Mouse (Mus musculus): ENCODE data around the gene Siglecg. TPM values are rescaled to one million over a fixed set of nuclear protein-coding genes. Genes with fewer than 3 reads are reported as not detected.
"Not testable (repeated sequence)": the region's sequence is repeated elsewhere in the genome, so short reads cannot be mapped to it uniquely, and the experiment has no call there.

Gene Siglecg
- 3.0 and 6.3 TPM in 2 replicates for total RNA-seq (2017)

GRCm38 (mm10) chr7:43408131-43408553 is at the start of gene Siglecg:
TSS of gene Siglecg (plus strand) at chr7:43408204.
- peak; percentile 87 to 90 for ATAC-seq (replicated peaks in 1 of 2; ENCODE audit: insufficient read depth in 1 of 2, low FRiP score in 2 of 2, low TSS enrichment in 1 of 2, low read depth in 1 of 2, poor library complexity in 2 of 2, severe bottlenecking in 2 of 2)

GRCm38 (mm10) chr7:43358556-43358955 is 49.4 kb upstream of the Siglecg start:
- no peak for ATAC-seq (replicated peaks in 1 of 2; ENCODE audit: insufficient read depth in 1 of 2, low FRiP score in 2 of 2, low TSS enrichment in 1 of 2, low read depth in 1 of 2, poor library complexity in 2 of 2, severe bottlenecking in 2 of 2)

- ATAC-seq (replicated peaks in 1 of 2; ENCODE audit: insufficient read depth in 1 of 2, low FRiP score in 2 of 2, low TSS enrichment in 1 of 2, low read depth in 1 of 2, poor library complexity in 2 of 2, severe bottlenecking in 2 of 2): no peak
These were observed 46.6 kb upstream of the Siglecg start for GRCm38 (mm10) chr7:43361442-43361841.

GRCm38 (mm10) chr7:43362021-43362420 is 46.0 kb upstream of the Siglecg start:
- no peak for ATAC-seq (replicated peaks in 1 of 2; ENCODE audit: insufficient read depth in 1 of 2, low FRiP score in 2 of 2, low TSS enrichment in 1 of 2, low read depth in 1 of 2, poor library complexity in 2 of 2, severe bottlenecking in 2 of 2)

GRCm38 (mm10) chr7:43378226-43378625 is 29.8 kb upstream of the Siglecg start:
- ATAC-seq (replicated peaks in 1 of 2; ENCODE audit: insufficient read depth in 1 of 2, low FRiP score in 2 of 2, low TSS enrichment in 1 of 2, low read depth in 1 of 2, poor library complexity in 2 of 2, severe bottlenecking in 2 of 2): peak; percentile 92 to 93

- ATAC-seq (replicated peaks in 1 of 2; ENCODE audit: insufficient read depth in 1 of 2, low FRiP score in 2 of 2, low TSS enrichment in 1 of 2, low read depth in 1 of 2, poor library complexity in 2 of 2, severe bottlenecking in 2 of 2): peak; percentile 83 to 88
These were observed 15.5 kb upstream of the Siglecg start for GRCm38 (mm10) chr7:43392349-43393121.

GRCm38 (mm10) chr7:43399501-43399900 is 8.5 kb upstream of the Siglecg start:
- ATAC-seq (replicated peaks in 1 of 2; ENCODE audit: insufficient read depth in 1 of 2, low FRiP score in 2 of 2, low TSS enrichment in 1 of 2, low read depth in 1 of 2, poor library complexity in 2 of 2, severe bottlenecking in 2 of 2): no peak

- no peak for ATAC-seq (replicated peaks in 1 of 2; ENCODE audit: insufficient read depth in 1 of 2, low FRiP score in 2 of 2, low TSS enrichment in 1 of 2, low read depth in 1 of 2, poor library complexity in 2 of 2, severe bottlenecking in 2 of 2)
These were observed 5.3 kb upstream of the Siglecg start for GRCm38 (mm10) chr7:43402718-43403117.

GRCm38 (mm10) chr7:43407573-43407972 is 431 bp upstream of the Siglecg start:
- ATAC-seq (replicated peaks in 1 of 2; ENCODE audit: insufficient read depth in 1 of 2, low FRiP score in 2 of 2, low TSS enrichment in 1 of 2, low read depth in 1 of 2, poor library complexity in 2 of 2, severe bottlenecking in 2 of 2): no peak; a peak in 1 of 4 replicates

- no peak for ATAC-seq (replicated peaks in 1 of 2; ENCODE audit: insufficient read depth in 1 of 2, low FRiP score in 2 of 2, low TSS enrichment in 1 of 2, low read depth in 1 of 2, poor library complexity in 2 of 2, severe bottlenecking in 2 of 2)
These were observed 1.1 kb downstream of the Siglecg start for GRCm38 (mm10) chr7:43409084-43409483.

- not testable (repeated sequence) for ATAC-seq (replicated peaks in 1 of 2; ENCODE audit: insufficient read depth in 1 of 2, low FRiP score in 2 of 2, low TSS enrichment in 1 of 2, low read depth in 1 of 2, poor library complexity in 2 of 2, severe bottlenecking in 2 of 2)
These were observed 3.7 kb downstream of the Siglecg start for GRCm38 (mm10) chr7:43411724-43412123.

GRCm38 (mm10) chr7:43417298-43417697 is 9.3 kb downstream of the Siglecg start:
- no peak for ATAC-seq (replicated peaks in 1 of 2; ENCODE audit: insufficient read depth in 1 of 2, low FRiP score in 2 of 2, low TSS enrichment in 1 of 2, low read depth in 1 of 2, poor library complexity in 2 of 2, severe bottlenecking in 2 of 2)

GRCm38 (mm10) chr7:43422995-43423617 is 15.1 kb downstream of the Siglecg start:
- peak; percentile 98 to 99 for ATAC-seq (replicated peaks in 1 of 2; ENCODE audit: insufficient read depth in 1 of 2, low FRiP score in 2 of 2, low TSS enrichment in 1 of 2, low read depth in 1 of 2, poor library complexity in 2 of 2, severe bottlenecking in 2 of 2)

- no peak for ATAC-seq (replicated peaks in 1 of 2; ENCODE audit: insufficient read depth in 1 of 2, low FRiP score in 2 of 2, low TSS enrichment in 1 of 2, low read depth in 1 of 2, poor library complexity in 2 of 2, severe bottlenecking in 2 of 2)
These were observed 16.1 kb downstream of the Siglecg start for GRCm38 (mm10) chr7:43423991-43424625.

- no peak for ATAC-seq (replicated peaks in 1 of 2; ENCODE audit: insufficient read depth in 1 of 2, low FRiP score in 2 of 2, low TSS enrichment in 1 of 2, low read depth in 1 of 2, poor library complexity in 2 of 2, severe bottlenecking in 2 of 2)
These were observed 19.4 kb downstream of the Siglecg start, which contains the start of gene Lim2 for GRCm38 (mm10) chr7:43427406-43427805. TSS of gene Lim2 (plus strand) at chr7:43427670.

GRCm38 (mm10) chr7:43429500-43429899 is 21.5 kb downstream of the Siglecg start:
- no peak for ATAC-seq (replicated peaks in 1 of 2; ENCODE audit: insufficient read depth in 1 of 2, low FRiP score in 2 of 2, low TSS enrichment in 1 of 2, low read depth in 1 of 2, poor library complexity in 2 of 2, severe bottlenecking in 2 of 2)

- ATAC-seq (replicated peaks in 1 of 2; ENCODE audit: insufficient read depth in 1 of 2, low FRiP score in 2 of 2, low TSS enrichment in 1 of 2, low read depth in 1 of 2, poor library complexity in 2 of 2, severe bottlenecking in 2 of 2): no peak
These were observed 24.9 kb downstream of the Siglecg start for GRCm38 (mm10) chr7:43432891-43433290.

GRCm38 (mm10) chr7:43434676-43435075 is 26.7 kb downstream of the Siglecg start:
- no peak for ATAC-seq (replicated peaks in 1 of 2; ENCODE audit: insufficient read depth in 1 of 2, low FRiP score in 2 of 2, low TSS enrichment in 1 of 2, low read depth in 1 of 2, poor library complexity in 2 of 2, severe bottlenecking in 2 of 2)

Measured in hematopoietic stem cell, adult 5-6 weeks (primary cell).